Mouse (Mus musculus) liver, embryonic 14.5 days (tissue): ENCODE results near the gene Tomm6. TPM values are rescaled to one million over a fixed set of nuclear protein-coding genes. Genes with fewer than 3 reads are reported as not detected.

Experiments
- ATAC-seq: fragments of 200-750 bp; cut with Nextera tagmentation; 2 replicates; pipeline ENCODE4 v1.8.0; 2017; ENCODE audit warnings: moderate number of reproducible peaks, mild to moderate bottlenecking, moderate library complexity; ENCODE audit not compliant: insufficient read depth
- DNase-seq, 3 experiments: peaks; one replicate each; pipeline ENCODE4 v3.0.0-alpha.2; 2012 to 2013; ENCODE audit warnings: low read depth in 3 of 3, low spot score in 3 of 3
- H3K27ac ChIP-seq: fragments of 300-500 bp; sonication (generic); 2 replicates; pipeline ENCODE4 v1.5.1; 2014; ENCODE audit warnings: moderate library complexity, mild to moderate bottlenecking, control low read depth, inconsistent platforms
- H3K27me3 ChIP-seq: fragments of 300-500 bp; sonication (generic); 2 replicates; pipeline ENCODE4 v1.6.1; 2014; ENCODE audit warnings: mild to moderate bottlenecking, low read length, moderate library complexity; ENCODE audit not compliant: control insufficient read depth, insufficient read depth
- H3K36me3 ChIP-seq: fragments of 300-500 bp; sonication (generic); replicated peaks from 2 replicates; pipeline ENCODE4 v1.6.1; 2014; ENCODE audit warnings: low read depth; ENCODE audit not compliant: control insufficient read depth, insufficient read depth
- H3K4me1 ChIP-seq, 2 experiments: fragments of 200-500 bp in 1 of 2; fragments of 300-500 bp in 1 of 2; sonication (generic) in 1 of 2; replicated peaks; 2 replicates each; pipeline ENCODE4 v1.6.1; 2012 to 2014; ENCODE audit warnings: antibody characterized with exemption in 1 of 2, inconsistent platforms in 1 of 2, low read length in 1 of 2; ENCODE audit not compliant: control insufficient read depth in 2 of 2, insufficient read depth in 2 of 2
- H3K4me2 ChIP-seq: fragments of 300-500 bp; sonication (generic); 2 replicates; pipeline ENCODE4 v1.6.1; 2014; ENCODE audit warnings: low read depth, mild to moderate bottlenecking, control low read depth, moderate library complexity
- H3K4me3 ChIP-seq, 2 experiments: fragments of 200-500 bp in 1 of 2; fragments of 300-500 bp in 1 of 2; sonication (generic) in 1 of 2; 2 replicates each; pipeline ENCODE4 v1.5.1; 2012 to 2014; ENCODE audit warnings: low read depth in 2 of 2, low read length in 2 of 2, mild to moderate bottlenecking in 2 of 2, control low read depth in 1 of 2, inconsistent platforms in 1 of 2, moderate library complexity in 1 of 2; ENCODE audit not compliant: insufficient read depth in 1 of 2
- H3K9ac ChIP-seq: fragments of 300-500 bp; sonication (generic); replicated peaks from 2 replicates; pipeline ENCODE4 v1.6.1; 2014; ENCODE audit warnings: mild to moderate bottlenecking, control low read depth, moderate library complexity
- H3K9me3 ChIP-seq: fragments of 300-500 bp; sonication (generic); 2 replicates; pipeline ENCODE4 v1.6.1; 2016; ENCODE audit warnings: low read length, mixed read lengths; ENCODE audit not compliant: control insufficient read depth
- CTCF ChIP-seq: IDR thresholded peaks from 2 replicates; pipeline ENCODE4 v1.5.1; 2016; ENCODE audit warnings: antibody characterized with exemption, low read depth, control low read depth
- EP300 ChIP-seq: IDR thresholded peaks from 2 replicates; pipeline ENCODE4 v1.6.1; 2016; ENCODE audit warnings: antibody characterized with exemption, low read depth
- WGBS: fragments of 180-500 bp; shearing (Covaris S2); extraction: QIAGEN DNeasy Blood & Tissue Kit; methylation state at CpG from one replicate; pipeline ENCODE4 v1.1.7; 2014; ENCODE audit not compliant: insufficient replicate concordance; 5-methylcytosine and 5-hydroxymethylcytosine counted together
- polyA plus RNA-seq, 2 experiments: library from polyadenylated mRNA; depleted of rRNA in 1 of 2; stranded (reverse) in 1 of 2; unstranded in 1 of 2; fragments of >200 nt; fragmentation: Nextera tagmentation in 1 of 2; extraction: Ambion mirVana in 1 of 2; gene quantifications; 2 replicates each; pipeline versions ENCODE4 v1.2.1 to v1.2.3; 2012 to 2014

The Tomm6 gene
- polyA plus RNA-seq, 2 experiments = 63.2 to 244 TPM

DNA sequence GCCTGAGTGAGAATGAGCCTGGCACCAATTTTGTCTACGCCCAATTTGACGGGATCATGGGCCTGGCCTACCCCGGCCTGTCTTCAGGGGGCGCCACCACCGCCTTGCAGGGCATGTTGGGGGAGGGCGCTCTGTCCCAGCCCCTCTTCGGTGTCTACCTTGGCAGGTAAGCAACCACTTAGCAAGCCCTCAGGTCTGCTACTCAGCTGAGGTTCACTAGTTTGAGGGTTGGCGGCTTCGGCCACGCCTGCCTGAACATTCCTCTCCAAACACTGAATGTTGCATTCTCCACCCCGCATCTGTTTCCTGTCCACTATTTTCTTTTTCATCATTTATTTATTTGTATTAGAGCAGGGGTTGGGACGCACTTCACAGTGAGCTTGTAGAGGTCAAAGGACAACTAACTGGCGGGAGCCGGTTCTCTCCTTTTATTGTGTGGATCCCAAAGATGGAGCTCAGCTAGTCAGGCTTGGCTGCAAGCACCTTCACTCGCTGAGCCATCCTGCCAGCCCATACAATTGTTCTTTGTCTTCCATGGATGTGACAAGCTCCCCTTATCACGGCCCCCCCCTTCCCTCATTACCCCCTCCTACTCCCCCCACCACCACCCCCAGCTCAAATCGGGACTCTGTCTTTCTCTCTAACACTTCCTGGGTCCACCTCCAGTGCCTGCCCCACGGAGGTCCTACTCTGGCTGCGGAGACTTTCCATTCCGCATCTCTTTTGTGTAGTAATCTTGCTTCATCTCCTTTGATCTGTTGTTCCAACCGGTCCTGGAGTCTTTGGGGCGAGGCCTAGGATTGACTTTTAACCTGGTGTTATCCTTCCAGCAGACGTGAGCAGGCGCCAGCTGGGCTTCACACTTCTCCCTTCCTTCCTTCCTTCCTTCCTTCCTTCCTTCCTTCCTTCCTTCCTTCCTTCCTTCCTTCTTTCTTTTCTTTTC is 42.7 kb upstream of the Tomm6 start:
- no peak for ATAC-seq
- Histone ChIP-seq H3K4me2 (no peak overlapping the region), H3K9ac (no peak overlapping the region), H3K36me3 (no peaks in the 10 kb centered on the region), H3K4me1 (no peaks in the 10 kb centered on the region), H3K27ac (no peak overlapping the region), H3K4me3 (no peak overlapping the region), H3K9me3 (no peaks in the 10 kb centered on the region), H3K27me3 (no peaks in the 10 kb centered on the region)
- no peak for DNase-seq
- WGBS = 58% methylated on average over 24 of the region's 24 CpGs
- TF ChIP-seq CTCF (peak; percentile 26; the same call in 1 of the 2 replicates), EP300 (no peak)

DNA sequence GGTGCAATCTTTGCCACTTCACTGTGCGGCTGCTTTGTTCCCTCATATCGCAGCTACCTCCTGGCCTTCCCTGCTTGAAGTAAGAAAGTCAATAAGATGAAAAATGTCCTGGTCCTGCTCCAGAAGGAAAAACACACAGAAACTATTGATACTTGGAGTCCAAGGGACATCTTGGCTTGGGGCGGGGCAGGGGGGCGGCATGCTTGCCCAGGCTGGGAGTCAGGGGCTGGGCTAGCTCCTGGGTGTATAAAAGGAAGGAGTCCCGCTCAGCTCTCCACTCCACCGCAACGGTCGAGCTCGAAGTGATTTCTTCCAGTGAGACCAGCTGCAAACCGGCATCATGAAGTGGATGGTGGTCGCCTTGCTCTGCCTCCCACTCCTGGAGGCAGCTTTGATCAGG is 38.4 kb upstream of the Tomm6 start, which contains the start of gene Pgc:
Gene Pgc, plus strand, starts transcription at position 277 of the 400 bp plus-strand sequence.
- Histone ChIP-seq H3K9ac (no peak within 1 kb of the TSS), H3K36me3 (no peaks in the 10 kb centered on the region), H3K4me1 (no peaks in the 10 kb centered on the region), H3K27ac (no peak within 1 kb of the TSS), H3K27me3 (no peaks in the 10 kb centered on the region), H3K4me3 (no peak within 1 kb of the TSS), H3K4me2 (no peak within 1 kb of the TSS), H3K9me3 (no peaks in the 10 kb centered on the region)
- DNase-seq = no peak
- TF ChIP-seq CTCF = no peak
- TF ChIP-seq EP300 = no peak
- no peak for ATAC-seq
- WGBS = 66% methylated on average over 11 of the region's 11 CpGs

DNA sequence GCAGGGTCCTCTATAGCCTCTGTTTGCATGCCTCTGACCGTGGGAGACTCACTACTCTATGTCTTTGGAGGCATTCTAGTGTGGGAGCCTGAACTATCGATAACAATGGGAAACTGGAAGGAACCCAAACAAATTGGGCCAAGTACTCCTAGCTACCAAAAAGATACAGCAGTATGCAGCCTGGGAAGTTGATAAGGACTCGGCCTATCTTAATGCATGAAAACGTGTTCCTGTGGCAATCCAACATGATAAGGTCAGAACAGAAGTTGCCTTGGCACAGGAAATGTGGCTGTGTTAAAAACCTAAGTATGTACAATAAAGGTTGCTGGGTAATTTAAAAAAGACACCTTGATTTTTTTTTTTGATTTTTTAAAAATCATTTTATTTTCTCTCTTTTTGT is 33.0 kb upstream of the Tomm6 start:
- no peak overlapping the region for H3K9ac ChIP-seq
- TF ChIP-seq CTCF = no peak
- no peak for TF ChIP-seq EP300
- no peak overlapping the region for H3K4me3 ChIP-seq
- no peaks in the 10 kb centered on the region for H3K36me3 ChIP-seq
- H3K4me2 ChIP-seq = no peak overlapping the region
- no peaks in the 10 kb centered on the region for H3K4me1 ChIP-seq
- ATAC-seq (no peak), DNase-seq (no peak)
- H3K27ac ChIP-seq = no peak overlapping the region
- H3K9me3 ChIP-seq = no peaks in the 10 kb centered on the region
- H3K27me3 ChIP-seq = no peaks in the 10 kb centered on the region
- WGBS = 24% methylated on average over 4 of the region's 4 CpGs

DNA sequence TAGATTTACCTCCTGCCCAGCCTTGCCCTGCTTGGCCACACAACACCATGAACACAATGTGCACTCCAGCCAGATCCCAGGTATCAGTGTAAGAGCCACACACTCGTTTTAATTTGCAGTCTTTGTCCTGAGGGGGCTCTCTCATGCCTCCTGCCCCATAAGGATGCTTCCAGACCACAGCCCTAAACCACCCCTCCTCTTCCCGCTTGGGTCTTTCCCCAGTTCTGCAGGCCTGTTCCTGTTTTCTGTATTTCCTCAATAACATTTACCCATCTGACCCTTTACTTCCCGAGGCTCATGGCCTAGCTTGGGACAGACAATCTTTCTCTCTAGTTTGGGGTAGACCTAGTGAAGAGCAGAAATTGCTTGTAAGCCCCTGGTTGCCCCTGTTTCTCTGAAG is 26.9 kb upstream of the Tomm6 start:
- TF ChIP-seq EP300 = no peak
- TF ChIP-seq CTCF = no peak

DNA sequence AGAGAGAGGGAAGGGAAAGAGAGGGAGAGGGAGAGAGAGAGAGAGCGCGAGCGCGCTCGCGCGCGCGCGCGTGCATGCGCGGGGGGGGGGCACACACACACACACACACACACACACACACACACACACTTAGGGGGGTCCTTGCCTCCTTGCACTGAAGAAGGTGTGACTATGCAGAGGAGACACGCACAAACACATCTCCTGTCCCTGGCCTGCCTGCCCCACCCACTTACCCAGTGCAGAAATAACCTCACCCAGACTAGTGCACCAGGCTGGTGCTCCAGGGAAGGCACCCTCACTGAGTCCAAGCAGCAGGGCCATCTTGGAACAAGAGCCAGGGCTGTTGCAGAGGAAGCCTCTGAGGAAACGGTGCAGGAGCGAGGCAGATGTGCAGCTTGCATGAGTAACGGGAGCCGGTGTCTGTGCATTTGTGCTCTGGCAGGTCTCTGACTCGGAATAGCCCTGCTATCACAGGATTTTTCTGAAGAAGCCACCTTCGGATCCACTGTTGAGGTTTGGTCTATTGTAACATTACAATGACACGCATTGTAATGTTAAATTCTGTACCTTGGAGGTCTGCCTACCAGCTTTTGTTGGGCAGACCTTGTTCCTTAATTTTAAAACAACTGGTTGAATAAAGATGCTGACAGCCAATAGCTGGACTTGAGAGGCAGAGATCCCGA is 24.8 kb upstream of the Tomm6 start:
- Histone ChIP-seq H3K4me1 (0 out of 4 replicates have a peak, but pooled peaks cover 0 to 4% of the 10 kb centered on the region in 2 experiments), H3K4me2 (no peak overlapping the region), H3K27ac (no peak overlapping the region), H3K27me3 (no peaks in the 10 kb centered on the region), H3K4me3 (no peak overlapping the region), H3K9me3 (no peaks in the 10 kb centered on the region), H3K36me3 (no peaks in the 10 kb centered on the region), H3K9ac (no peak overlapping the region)
- 53% methylated on average over 22 of the region's 22 CpGs for WGBS
- TF ChIP-seq CTCF (no peak), EP300 (no peak)
- no peak for ATAC-seq
- no peak for DNase-seq

More for the DNA sequence above, 26.9 kb upstream of the Tomm6 start:
- Histone ChIP-seq H3K9ac (no peak overlapping the region), H3K4me3 (no peak overlapping the region), H3K27me3 (no peaks in the 10 kb centered on the region), H3K4me1 (0 out of 4 replicates have a peak, but pooled peaks cover 0 to 2% of the 10 kb centered on the region in 2 experiments), H3K4me2 (no peak overlapping the region), H3K9me3 (no peaks in the 10 kb centered on the region), H3K36me3 (no peaks in the 10 kb centered on the region), H3K27ac (no peak overlapping the region)
- 13% methylated on average over 3 of the region's 3 CpGs for WGBS
- ATAC-seq = no peak
- DNase-seq = no peak
